Mouse (Mus musculus): ENCODE results near the gene Acer1. TPM values are rescaled to one million over a fixed set of nuclear protein-coding genes. Genes with fewer than 3 reads are reported as not detected.

The Acer1 gene
- not detected in 2 replicates for polyA plus RNA-seq (2015; fragmentation: Nextera tagmentation; extraction: Ambion mirVana)

GRCm38 (mm10) chr17:56982013-56982412, at the start of gene Acer1:
TSS of gene Acer1 (minus strand) at chr17:56982126.
- no peak within 1 kb of the TSS for H3K27ac ChIP-seq (ENCODE audit: low read length)
- ATAC-seq (ENCODE audit: low FRiP score, low TSS enrichment) = no peak
- H3K9ac ChIP-seq (replicated peaks; ENCODE audit: low read length) = no peak within 1 kb of the TSS
- H3K4me1 ChIP-seq (ENCODE audit: insufficient read depth, low read length) = no peaks in the 10 kb centered on the region
- no peaks in the 10 kb centered on the region for H3K27me3 ChIP-seq (ENCODE audit: insufficient read depth, low read length)
- WGBS = 85% methylated on average over 5 of the region's 5 CpGs
- no peak within 1 kb of the TSS for H3K4me3 ChIP-seq (ENCODE audit: low read length)
- H3K4me2 ChIP-seq (replicated peaks; ENCODE audit: low read depth, low read length) = no peak within 1 kb of the TSS
- H3K36me3 ChIP-seq (ENCODE audit: insufficient read depth, low read length) = no peaks in the 10 kb centered on the region
- no peaks in the 10 kb centered on the region for H3K9me3 ChIP-seq (ENCODE audit: low read length)

- Histone ChIP-seq H3K36me3 (ENCODE audit: insufficient read depth, low read length) (peaks cover 24% of the 10 kb centered on the region), H3K4me1 (ENCODE audit: insufficient read depth, low read length) (peaks cover 18% of the 10 kb centered on the region), H3K9ac (replicated peaks; ENCODE audit: low read length) (peak within 1 kb of the TSS; percentile 100), H3K4me2 (replicated peaks; ENCODE audit: low read depth, low read length) (peak within 1 kb of the TSS; percentile 76), H3K9me3 (ENCODE audit: low read length) (no peaks in the 10 kb centered on the region), H3K27me3 (ENCODE audit: insufficient read depth, low read length) (no peaks in the 10 kb centered on the region), H3K27ac (ENCODE audit: low read length) (peak within 1 kb of the TSS; percentile 94), H3K4me3 (ENCODE audit: low read length) (peak within 1 kb of the TSS; percentile 91)
- ATAC-seq (ENCODE audit: low FRiP score, low TSS enrichment) = no peak
- 0% methylated on average over 56 of the region's 99 CpGs for WGBS
Measured at GRCm38 (mm10) chr17:57030931-57031660, 49.2 kb upstream of the Acer1 start, which contains the start of gene Khsrp. TSS of gene Khsrp (minus strand) at chr17:57031522.

- Histone ChIP-seq H3K9me3 (ENCODE audit: low read length) (no peaks in the 10 kb centered on the region), H3K36me3 (ENCODE audit: insufficient read depth, low read length) (peaks cover 37% of the 10 kb centered on the region), H3K4me1 (ENCODE audit: insufficient read depth, low read length) (peaks cover 18% of the 10 kb centered on the region), H3K4me3 (ENCODE audit: low read length) (peak overlapping the region; percentile 91), H3K9ac (replicated peaks; ENCODE audit: low read length) (peak overlapping the region; percentile 100), H3K4me2 (replicated peaks; ENCODE audit: low read depth, low read length) (peak overlapping the region; percentile 76), H3K27ac (ENCODE audit: low read length) (no peak overlapping the region), H3K27me3 (ENCODE audit: insufficient read depth, low read length) (no peaks in the 10 kb centered on the region)
- ATAC-seq (ENCODE audit: low FRiP score, low TSS enrichment) = no peak
- WGBS = 18% methylated on average over 8 of the region's 8 CpGs
Measured at GRCm38 (mm10) chr17:57029691-57030090, 47.8 kb upstream of the Acer1 start.

- H3K4me1 ChIP-seq (ENCODE audit: insufficient read depth, low read length) = peaks cover 16% of the 10 kb centered on the region
- no peaks in the 10 kb centered on the region for H3K9me3 ChIP-seq (ENCODE audit: low read length)
- H3K27ac ChIP-seq (ENCODE audit: low read length) = no peak overlapping the region
- H3K9ac ChIP-seq (replicated peaks; ENCODE audit: low read length) = no peak overlapping the region
- peaks cover 60% of the 10 kb centered on the region for H3K36me3 ChIP-seq (ENCODE audit: insufficient read depth, low read length)
- 89% methylated on average over 4 of the region's 4 CpGs for WGBS
- H3K4me2 ChIP-seq (replicated peaks; ENCODE audit: low read depth, low read length) = no peak overlapping the region
- no peaks in the 10 kb centered on the region for H3K27me3 ChIP-seq (ENCODE audit: insufficient read depth, low read length)
- no peak for ATAC-seq (ENCODE audit: low FRiP score, low TSS enrichment)
- H3K4me3 ChIP-seq (ENCODE audit: low read length) = no peak overlapping the region
Measured at GRCm38 (mm10) chr17:57027471-57027870, 45.5 kb upstream of the Acer1 start.

- Histone ChIP-seq H3K9ac (replicated peaks; ENCODE audit: low read length) (no peak overlapping the region), H3K27ac (ENCODE audit: low read length) (no peak overlapping the region), H3K9me3 (ENCODE audit: low read length) (no peaks in the 10 kb centered on the region), H3K36me3 (ENCODE audit: insufficient read depth, low read length) (peaks cover 62% of the 10 kb centered on the region), H3K4me2 (replicated peaks; ENCODE audit: low read depth, low read length) (no peak overlapping the region), H3K4me1 (ENCODE audit: insufficient read depth, low read length) (no peaks in the 10 kb centered on the region), H3K27me3 (ENCODE audit: insufficient read depth, low read length) (no peaks in the 10 kb centered on the region), H3K4me3 (ENCODE audit: low read length) (no peak overlapping the region)
- no peak for ATAC-seq (ENCODE audit: low FRiP score, low TSS enrichment)
- WGBS = 93% methylated on average over 5 of the region's 5 CpGs
Measured at GRCm38 (mm10) chr17:57020960-57021359, 39.0 kb upstream of the Acer1 start.

GRCm38 (mm10) chr17:57019693-57020092, 37.8 kb upstream of the Acer1 start:
- WGBS = 94% methylated on average over 2 of the region's 2 CpGs
- Histone ChIP-seq H3K4me1 (ENCODE audit: insufficient read depth, low read length) (no peaks in the 10 kb centered on the region), H3K4me3 (ENCODE audit: low read length) (no peak overlapping the region), H3K4me2 (replicated peaks; ENCODE audit: low read depth, low read length) (no peak overlapping the region), H3K9me3 (ENCODE audit: low read length) (no peaks in the 10 kb centered on the region), H3K27ac (ENCODE audit: low read length) (no peak overlapping the region), H3K9ac (replicated peaks; ENCODE audit: low read length) (no peak overlapping the region), H3K27me3 (ENCODE audit: insufficient read depth, low read length) (no peaks in the 10 kb centered on the region), H3K36me3 (ENCODE audit: insufficient read depth, low read length) (peaks cover 50% of the 10 kb centered on the region)
- no peak for ATAC-seq (ENCODE audit: low FRiP score, low TSS enrichment)

- Histone ChIP-seq H3K9me3 (ENCODE audit: low read length) (no peaks in the 10 kb centered on the region), H3K4me2 (replicated peaks; ENCODE audit: low read depth, low read length) (peak overlapping the region; percentile 81), H3K36me3 (ENCODE audit: insufficient read depth, low read length) (peaks cover 15% of the 10 kb centered on the region), H3K9ac (replicated peaks; ENCODE audit: low read length) (peak overlapping the region; percentile 87), H3K4me3 (ENCODE audit: low read length) (peak overlapping the region; percentile 60), H3K27ac (ENCODE audit: low read length) (peak overlapping the region; percentile 89), H3K27me3 (ENCODE audit: insufficient read depth, low read length) (no peaks in the 10 kb centered on the region), H3K4me1 (ENCODE audit: insufficient read depth, low read length) (peaks cover 19% of the 10 kb centered on the region)
- ATAC-seq (ENCODE audit: low FRiP score, low TSS enrichment) = peak; percentile 9
- 69% methylated on average over 13 of the region's 13 CpGs for WGBS
Measured at GRCm38 (mm10) chr17:57012245-57012795, 30.4 kb upstream of the Acer1 start.

- Histone ChIP-seq H3K27me3 (ENCODE audit: insufficient read depth, low read length) (no peaks in the 10 kb centered on the region), H3K27ac (ENCODE audit: low read length) (peak within 1 kb of the TSS; percentile 89), H3K9me3 (ENCODE audit: low read length) (no peaks in the 10 kb centered on the region), H3K36me3 (ENCODE audit: insufficient read depth, low read length) (peaks cover 22% of the 10 kb centered on the region), H3K4me2 (replicated peaks; ENCODE audit: low read depth, low read length) (peak within 1 kb of the TSS; percentile 84), H3K4me1 (ENCODE audit: insufficient read depth, low read length) (peaks cover 19% of the 10 kb centered on the region), H3K9ac (replicated peaks; ENCODE audit: low read length) (peak within 1 kb of the TSS; percentile 87), H3K4me3 (ENCODE audit: low read length) (peak within 1 kb of the TSS; percentile 60)
- WGBS = under 1% methylated on average over 51 of the region's 51 CpGs
- peak; percentile 92 for ATAC-seq (ENCODE audit: low FRiP score, low TSS enrichment)
Measured at GRCm38 (mm10) chr17:57011236-57012141, 29.6 kb upstream of the Acer1 start, which contains the start of the genes Gtf2f1 and Gm17949. TSS of gene Gtf2f1 (minus strand) at chr17:57011288. TSS of gene Gm17949 (plus strand) at chr17:57011469.

GRCm38 (mm10) chr17:57010911-57011235, 28.9 kb upstream of the Acer1 start:
- Histone ChIP-seq H3K4me2 (replicated peaks; ENCODE audit: low read depth, low read length) (peak overlapping the region; percentile 84), H3K4me3 (ENCODE audit: low read length) (peak overlapping the region; percentile 60), H3K9ac (replicated peaks; ENCODE audit: low read length) (peak overlapping the region; percentile 87), H3K27me3 (ENCODE audit: insufficient read depth, low read length) (no peaks in the 10 kb centered on the region), H3K9me3 (ENCODE audit: low read length) (no peaks in the 10 kb centered on the region), H3K4me1 (ENCODE audit: insufficient read depth, low read length) (peaks cover 19% of the 10 kb centered on the region), H3K27ac (ENCODE audit: low read length) (peak overlapping the region; percentile 24), H3K36me3 (ENCODE audit: insufficient read depth, low read length) (peaks cover 28% of the 10 kb centered on the region)
- under 1% methylated on average over 19 of the region's 19 CpGs for WGBS
- peak; percentile 55 for ATAC-seq (ENCODE audit: low FRiP score, low TSS enrichment)

Measured in kidney, embryonic 16.5 days (tissue).